Mouse (Mus musculus): Measurements from ENCODE around the gene Gm44790.

The Gm44790 gene

DNA sequence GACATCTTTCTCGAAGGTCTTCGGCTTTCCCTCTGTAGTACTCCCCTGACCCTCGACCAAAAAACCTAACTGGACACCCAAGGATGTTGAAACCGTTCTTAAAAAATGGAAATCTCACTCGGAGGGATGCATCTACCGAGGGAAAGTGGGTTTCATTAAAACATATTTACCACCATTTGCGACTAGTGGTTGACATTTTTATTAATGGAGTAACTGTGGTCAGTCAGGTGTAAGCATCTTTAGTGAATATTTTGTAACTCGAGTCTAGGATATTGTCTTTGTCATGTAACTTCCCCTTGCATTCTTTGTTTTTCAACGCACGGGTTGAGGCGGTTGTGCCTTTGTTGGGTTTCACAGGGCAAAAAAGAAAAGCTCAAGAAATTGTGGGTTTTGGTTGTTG, 21.5 kb upstream of the Gm44790 start:
- no peak for DNase-seq

DNA sequence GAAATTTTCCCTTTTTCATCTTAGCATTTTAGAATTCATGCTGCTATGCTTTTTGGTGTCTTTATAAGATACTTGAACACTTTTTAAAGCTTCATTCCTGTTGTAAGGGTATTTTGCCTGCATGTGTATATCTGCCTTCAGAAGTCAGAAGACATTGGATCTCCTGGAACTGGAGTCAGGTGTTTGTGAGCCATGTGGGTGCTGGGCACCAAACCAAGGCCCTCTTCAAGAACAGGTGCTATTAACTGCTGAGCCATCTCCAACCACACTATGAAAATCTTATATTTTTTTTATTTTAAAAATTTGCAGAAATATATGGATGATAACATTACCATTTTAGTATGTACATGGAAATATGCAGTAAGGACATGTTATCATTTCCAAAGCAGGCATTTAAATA, 20.2 kb upstream of the Gm44790 start:
- DNase-seq = no peak

DNA sequence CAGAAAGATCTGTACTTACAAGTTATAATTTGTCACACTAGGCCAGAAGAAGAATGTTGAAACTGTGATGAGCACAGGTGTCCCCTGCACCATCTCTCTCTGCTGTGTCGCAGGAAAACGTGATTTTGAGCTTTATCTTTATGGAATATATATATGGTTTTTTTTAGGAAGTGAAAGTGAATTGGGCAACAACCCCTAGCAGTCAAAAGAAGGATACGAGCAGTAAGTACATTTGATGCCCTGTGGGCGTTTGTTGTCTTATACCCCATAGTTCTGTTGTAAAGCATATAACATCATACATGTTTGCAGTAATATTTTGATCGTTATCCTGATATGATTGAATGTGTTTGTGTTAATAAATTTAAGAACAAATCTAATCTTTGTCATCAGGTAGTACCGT, 7.7 kb upstream of the Gm44790 start:
- no peak for DNase-seq

DNA sequence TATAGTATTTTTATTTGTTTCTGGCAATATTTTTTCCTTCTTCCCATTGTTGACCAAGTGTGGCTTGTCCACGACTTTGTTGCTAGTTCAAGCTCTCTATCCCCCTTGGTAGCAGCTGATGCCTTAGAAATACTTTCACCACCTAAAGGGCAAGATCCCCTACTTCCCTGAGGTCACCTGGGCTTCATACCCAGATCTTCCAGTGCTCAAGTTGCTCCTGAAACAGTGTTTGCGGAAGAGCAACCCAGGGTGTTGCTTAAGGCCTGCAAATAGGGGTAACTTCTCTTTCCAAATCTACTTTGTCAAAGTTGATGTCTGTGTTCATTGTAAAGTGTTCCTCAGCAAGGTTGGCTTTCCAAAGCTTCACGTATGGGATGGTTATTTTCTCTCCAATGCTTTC, 7.2 kb upstream of the Gm44790 start:
- no peak for DNase-seq

DNA sequence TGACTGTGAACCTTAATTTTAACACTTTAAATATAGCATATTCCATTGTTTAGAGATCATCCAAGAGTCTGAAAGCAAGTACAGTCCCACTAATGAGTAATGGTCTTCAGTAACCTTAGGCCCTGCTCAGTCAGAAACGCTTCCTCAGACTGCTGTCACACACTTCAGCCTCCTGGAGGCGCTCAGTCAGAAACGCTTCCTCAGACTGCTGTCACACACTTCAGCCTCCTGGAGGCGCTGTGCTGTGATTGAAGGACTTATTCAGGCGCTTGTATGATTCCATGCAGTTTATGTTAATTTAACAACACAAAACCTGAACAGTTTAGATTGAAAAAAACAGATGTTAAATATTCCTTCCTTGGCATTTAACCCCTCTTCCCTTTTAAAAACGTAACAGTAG, 6.0 kb upstream of the Gm44790 start:
- DNase-seq = no peak

DNA sequence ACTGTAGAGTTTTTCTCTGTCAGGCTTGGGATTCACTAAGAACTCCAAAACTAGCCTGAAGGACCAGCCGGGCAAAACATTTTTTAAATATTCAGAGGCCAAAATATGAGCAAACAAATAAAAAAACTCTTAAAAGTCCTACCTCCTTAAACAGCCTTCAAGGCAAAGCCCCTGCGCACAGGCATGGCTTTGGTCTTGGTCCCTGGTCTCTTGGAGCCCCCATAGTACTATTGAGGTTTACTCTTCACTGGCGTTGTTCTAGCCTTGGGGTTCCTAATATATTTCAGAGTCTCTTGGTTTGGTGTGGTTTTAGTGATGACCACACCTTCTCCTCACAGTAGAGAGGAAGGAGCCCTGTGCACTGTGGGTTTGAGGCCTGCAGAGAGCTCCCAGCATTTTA, 5.1 kb downstream of the Gm44790 start:
- no peak for DNase-seq

DNA sequence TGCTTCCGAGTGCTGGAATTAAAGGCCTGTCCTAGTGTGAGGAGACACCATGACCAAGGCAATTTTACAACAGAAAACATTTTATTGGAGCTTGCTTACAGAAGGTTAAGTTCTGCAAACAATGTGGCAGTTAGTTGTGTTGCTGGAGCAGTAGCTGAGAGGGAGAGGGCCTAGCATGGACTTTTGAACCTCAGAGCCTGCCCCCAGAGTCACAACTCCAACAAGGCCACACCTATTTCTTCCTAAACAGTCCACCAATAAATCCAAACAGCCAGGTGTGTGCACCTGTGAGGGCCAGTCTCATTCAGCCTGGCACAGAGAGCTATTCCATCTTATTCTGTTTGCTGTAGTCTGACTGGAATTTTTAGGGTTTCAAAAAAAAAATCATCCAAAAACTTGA, 7.2 kb downstream of the Gm44790 start:
- no peak for DNase-seq

DNA sequence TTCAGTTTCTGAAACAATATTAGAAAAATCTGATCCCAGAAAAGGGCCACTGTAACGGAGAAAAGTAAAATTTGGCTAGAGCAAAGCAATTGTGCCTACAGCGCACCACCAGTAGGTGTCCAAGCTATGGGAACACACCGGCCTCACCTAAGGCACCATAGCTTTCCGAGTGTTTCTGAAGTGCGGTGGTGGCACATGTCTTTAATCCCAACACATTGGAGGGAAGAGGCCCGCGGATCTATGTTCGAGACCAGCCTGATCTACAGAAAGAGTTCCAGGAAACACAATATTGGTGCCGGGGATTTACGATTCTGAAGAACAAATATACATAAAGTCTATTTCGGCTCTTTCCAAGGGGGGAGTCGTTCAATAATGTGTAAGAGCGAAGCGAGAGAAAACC, 11.3 kb downstream of the Gm44790 start:
- DNase-seq = no peak

DNA sequence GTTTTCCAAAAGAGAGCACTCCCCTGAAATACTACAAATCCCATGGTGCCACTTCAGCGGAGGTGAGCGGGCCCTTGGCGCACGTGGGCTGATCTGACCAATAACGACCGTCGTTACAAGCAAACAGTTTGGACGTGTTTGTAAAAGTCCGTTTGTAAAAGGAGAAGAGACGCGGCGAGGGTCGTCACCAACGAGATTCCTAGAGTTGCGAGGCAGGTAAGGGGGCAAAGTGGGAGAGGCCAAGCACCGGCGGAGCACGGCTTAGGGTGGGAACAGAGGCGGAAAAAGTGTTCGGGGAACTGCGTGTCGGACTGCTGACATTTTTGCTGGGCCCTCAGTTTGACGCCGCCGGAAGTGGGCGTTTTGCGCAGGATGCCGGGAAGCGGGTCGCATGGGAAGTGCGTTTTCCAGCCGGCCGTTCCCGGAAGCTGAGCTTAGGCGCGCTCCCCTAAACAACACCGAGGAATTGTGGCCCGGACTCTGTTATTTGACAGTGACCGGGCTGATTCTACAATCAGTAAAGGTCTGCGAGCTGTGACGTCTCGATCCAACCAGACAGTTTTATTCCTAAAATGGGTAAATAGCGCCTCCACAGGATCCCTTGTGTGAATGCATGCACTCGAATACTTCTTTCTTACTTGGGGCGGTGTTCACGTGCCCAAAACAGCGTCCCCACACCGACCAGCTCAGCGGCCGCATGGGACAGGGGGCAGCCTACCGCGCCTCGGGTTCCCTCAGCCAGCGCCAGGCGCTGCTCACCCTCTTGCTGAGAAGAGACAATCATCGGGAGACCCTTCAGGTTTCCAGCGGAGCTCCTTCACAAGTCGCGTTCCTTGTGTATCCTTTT, 12.0 kb downstream of the Gm44790 start, which contains the start of gene C87436:
Gene C87436, plus strand, starts transcription at position 103 of the 847 bp plus-strand sequence.
- peak; percentile 99 for DNase-seq

DNA sequence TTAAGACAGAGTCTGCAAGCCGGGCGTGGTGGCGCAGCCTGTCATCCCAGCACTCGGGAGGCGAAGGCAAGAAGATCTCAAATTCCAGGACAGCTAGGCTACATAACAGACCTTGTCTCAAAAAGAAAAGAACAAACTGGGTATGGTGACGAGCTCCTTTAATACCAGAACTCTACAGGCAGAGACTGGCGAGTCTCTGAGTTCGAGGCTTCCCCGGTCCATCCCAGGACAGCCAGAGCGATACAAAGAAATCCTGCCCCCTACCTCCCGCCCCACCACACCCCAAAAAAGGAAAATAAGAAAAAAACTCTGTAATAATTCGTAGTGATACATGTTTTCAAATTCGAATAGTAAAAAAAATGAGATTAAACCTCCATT, 12.7 kb downstream of the Gm44790 start:
- no peak for DNase-seq

DNA sequence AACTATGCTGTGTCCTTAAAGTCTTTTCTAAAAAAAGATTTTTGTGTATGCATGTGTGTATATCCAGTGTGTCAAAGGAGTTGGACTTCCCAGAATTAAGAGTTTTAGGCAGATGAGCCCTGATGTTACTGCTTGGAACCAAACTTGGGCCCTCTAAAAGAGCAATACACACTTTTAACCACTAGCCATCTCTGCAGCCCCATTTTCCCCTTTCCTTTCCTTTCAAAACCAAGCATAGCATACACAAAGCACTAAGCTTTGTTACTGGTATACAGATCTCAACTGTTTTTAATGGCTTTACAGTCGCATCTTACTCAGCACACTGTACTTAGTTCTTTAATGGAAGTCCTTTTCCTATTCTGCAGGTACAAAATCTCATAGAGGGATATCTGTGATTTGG, 13.1 kb downstream of the Gm44790 start:
- no peak for DNase-seq

DNA sequence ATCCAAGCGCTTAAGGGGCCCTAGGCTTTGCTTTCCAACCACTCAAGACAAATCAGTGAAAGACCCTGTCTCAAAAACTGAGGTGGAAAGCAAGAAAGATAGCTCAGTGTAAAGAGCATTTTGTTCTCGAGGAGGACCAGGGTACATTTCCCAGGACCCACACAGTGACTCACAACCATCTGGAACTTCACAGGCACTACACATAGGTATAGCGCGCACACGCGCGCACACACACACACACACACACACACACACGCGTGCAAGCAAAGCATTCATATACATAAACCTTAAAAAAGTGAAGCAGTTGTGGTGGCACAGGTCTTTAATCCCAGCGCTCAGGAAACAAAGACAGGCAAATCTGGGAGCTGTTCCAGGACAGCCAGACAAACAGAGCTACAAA, 15.1 kb downstream of the Gm44790 start:
- no peak for DNase-seq

DNA sequence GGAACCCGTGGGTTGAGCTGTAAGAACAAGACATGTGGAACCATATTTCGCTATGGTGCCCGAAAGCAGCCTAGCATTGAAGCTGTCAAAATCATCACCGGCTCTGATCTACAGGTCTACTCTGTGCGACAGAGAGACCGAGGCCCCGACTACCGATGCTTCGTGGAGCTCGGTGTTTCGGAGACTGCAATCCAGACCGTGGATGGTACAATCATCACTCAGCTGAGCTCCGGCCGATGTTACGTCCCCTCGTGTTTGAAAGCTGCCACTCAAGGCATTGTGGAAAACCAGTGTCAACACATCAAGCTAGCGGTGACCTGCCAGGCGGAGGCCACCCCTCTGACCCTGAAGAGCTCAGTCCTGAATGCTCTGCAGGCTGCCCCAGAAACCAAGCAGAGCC, 19.1 kb downstream of the Gm44790 start:
- DNase-seq = no peak

DNA sequence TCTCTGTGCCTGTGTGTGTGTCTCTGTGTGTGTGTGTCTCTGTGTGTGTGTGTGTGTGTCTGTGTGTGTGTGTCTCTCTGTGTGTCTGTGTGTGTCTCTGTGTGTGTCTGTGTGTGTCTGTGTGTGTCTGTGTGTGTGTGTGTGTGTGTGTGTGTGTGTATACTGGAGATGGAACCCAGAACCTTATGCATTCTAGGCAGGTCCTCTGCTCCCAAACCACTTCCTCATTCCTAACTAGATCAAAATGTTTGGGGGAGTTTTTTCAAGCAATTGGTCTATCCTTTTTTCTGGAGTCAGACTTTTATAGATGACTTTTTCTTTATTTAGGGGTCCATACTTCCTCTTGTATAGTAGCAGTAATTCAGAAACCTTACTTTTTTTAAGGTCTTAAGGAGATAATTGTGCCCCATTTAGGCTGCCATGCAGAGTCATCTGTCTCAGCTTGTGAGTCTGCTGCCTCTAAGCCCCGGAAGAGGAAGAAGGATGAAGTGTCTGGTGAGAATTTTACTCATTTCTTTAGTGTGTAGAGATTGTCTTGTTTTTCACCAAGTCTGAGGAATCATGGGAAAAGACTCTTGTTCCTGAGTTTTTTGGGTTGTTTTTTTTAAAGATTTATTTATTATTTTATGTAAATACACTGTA, 20.6 kb downstream of the Gm44790 start:
- no peak for DNase-seq

DNA sequence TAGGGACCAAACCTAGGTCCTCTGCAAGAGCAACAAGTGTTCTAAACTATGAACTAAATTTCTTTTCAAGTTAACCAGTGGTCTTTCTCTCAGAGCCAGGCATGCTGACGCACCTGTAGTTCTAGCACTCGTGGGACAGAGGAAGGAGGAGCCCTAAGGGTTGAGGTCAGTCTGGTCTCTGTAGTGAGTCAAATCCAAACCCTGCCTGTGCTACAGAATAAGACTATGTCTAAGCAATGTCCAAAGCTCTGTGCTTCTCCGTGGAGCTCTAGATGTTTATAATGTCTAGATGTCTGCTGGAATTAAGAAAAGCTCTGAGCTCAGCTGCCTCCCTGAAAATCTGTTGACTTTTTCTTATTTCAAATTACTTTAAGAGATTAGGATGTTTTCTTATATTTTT, 30.3 kb downstream of the Gm44790 start:
- DNase-seq = no peak

DNA sequence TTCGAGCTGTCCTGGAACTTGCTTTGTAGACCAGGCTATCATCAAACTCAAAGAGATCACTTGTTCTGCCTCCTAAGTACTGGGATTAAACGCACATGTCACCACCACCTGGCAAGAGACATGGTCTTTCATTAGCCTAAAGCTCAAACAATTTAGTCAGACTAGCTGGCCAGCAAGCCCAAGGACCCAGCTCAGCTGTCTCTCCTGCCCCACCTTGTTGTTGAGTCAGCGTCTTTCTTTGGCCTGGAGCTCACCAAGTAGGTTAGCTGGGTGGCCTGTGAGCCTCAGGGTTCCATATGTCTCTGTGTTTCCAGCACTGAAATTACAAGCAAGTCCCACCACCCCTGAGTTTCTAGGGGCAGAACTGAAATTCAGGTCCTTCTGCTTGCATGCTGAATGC, 36.6 kb downstream of the Gm44790 start:
- DNase-seq = no peak

DNA sequence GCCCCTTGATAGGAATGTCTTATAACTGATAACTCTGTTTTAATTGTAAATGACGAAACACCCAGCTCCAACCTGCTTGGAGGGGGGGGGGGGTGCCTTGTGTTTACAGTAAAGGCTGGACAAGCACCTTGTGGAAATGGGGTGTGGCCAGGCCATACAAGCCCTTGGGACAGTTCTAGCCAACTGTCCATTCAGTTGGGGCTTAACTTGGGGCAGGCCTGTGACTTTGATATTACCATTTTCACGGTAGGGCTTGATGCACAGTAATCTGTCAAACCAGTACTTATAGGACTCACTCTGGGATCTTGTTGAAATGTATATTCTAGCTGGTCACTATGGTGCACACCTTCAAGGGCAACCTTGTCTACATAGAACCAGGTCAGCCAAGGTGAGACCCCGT, 44.9 kb downstream of the Gm44790 start:
- DNase-seq = no peak

DNA sequence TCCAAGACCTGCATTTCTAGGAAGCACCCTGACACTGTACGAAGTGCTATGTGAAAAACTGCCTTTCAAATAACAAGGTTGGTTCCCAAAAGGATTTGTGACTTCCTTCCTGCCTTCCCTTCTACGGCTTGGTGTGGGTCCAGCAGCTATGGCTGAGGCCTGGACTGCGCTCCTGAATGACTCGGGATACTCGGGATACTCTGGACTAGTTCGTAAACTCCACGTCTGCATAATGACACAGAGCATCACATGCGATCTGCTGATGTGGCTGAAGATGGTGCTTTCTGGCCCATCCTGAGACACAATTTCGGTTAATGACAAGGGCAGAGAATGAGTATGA, 45.3 kb downstream of the Gm44790 start:
- DNase-seq = no peak

DNA sequence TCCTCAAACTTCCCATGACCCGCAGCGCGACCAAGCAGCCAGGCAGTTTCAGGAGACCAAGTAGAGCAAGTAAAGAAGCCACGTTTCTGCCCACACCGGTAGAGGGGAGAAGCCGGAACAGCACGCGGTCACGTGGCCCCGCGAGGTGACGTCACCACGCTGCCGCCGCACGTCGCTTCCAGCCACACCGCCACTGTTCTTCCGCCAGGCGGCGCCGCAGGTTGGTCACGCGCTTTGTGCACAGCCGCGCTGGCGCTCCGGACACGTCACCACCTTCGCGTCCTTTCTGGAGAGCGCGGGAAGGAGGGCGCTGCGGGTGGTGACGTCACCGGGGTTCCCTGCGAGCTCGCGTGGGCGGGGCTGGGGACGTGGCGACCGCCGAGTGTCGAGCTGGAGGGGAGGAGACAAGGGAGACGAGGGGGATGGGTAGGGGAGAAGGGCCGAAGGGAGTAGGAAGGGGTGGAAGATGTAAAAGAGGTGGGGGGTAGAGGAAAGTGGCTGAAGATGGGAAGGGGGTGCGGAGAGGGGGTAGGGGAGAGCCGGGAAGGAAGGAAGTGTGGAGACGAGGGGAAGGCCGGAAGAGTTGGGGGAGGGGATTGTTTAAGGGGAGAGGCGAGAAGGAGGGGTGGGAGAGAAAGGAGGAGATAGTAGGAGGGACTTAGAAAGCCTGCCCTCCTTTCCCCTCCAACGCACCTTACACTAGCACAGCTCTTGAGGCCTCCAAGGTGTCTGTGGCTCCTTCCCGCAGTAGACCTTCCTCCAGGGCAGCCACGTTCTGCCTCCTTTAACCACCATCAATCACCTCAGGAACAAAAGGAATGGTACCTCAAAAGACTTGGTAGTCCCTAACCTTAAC, 45.9 kb downstream of the Gm44790 start:
- DNase-seq = peak; percentile 99

DNA sequence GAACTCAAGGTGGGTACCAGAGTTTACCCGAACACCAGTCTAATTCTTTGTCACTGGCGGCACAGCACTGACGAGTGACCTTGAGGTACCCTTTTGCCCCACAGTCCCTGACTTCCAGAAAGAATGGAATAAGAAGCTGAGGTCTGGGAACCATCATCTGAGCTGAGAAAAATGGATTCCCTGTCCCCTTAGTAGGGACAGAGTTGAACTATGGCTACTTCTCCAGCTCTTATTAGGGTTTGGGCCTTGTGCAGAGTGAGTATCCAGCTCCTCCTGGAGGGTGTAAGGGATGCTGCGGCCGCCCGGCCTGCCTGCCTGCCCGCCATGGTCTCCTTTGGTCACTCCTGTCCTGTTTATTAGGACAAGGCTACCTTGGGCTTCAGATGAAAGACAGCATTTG, 46.6 kb downstream of the Gm44790 start:
- DNase-seq = no peak

DNA sequence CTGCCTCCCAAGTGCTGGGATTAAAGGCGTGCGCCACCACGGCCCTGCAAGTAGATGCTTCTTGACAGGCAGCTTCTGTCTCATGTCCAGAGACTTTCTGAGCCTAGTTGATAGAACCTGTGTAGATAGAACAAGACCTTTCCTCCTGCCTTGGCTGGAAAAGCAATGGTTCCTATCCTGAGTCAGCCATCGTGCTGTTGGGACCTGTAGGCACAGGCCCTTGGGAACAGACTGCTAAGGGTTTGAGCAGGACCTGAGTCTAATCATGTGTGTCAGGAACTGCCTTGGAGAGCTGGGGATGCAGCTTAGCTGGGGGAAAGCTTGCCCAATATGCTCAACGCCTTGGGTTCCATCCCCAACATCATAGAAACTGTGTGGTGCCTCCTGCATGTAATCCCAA, 47.6 kb downstream of the Gm44790 start:
- DNase-seq = no peak

DNA sequence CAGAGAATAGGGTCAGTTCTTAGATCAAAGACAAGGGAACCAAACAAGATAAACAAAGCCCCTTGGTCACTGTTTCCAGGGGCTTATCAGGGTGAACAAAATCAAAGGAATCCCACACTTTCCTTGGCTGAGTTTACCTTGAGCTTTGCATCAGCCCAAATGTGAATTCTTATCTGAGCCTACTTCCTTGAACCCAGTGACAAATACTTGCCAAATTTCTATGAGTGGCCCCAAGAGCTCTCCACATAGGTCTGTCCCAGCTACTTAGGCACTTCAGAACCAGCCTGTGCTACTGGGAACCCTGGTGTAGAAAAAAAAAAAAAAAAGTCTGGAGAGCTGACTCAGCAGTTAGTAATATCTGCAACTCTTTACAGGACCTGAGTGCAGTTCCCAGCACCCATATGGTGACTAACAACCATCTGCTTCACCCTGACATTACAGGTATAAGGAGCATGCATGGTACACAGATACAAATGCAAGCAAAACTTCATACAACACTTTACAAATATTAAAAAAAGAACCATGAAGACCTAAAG, 48.3 kb downstream of the Gm44790 start:
- DNase-seq = no peak

DNA sequence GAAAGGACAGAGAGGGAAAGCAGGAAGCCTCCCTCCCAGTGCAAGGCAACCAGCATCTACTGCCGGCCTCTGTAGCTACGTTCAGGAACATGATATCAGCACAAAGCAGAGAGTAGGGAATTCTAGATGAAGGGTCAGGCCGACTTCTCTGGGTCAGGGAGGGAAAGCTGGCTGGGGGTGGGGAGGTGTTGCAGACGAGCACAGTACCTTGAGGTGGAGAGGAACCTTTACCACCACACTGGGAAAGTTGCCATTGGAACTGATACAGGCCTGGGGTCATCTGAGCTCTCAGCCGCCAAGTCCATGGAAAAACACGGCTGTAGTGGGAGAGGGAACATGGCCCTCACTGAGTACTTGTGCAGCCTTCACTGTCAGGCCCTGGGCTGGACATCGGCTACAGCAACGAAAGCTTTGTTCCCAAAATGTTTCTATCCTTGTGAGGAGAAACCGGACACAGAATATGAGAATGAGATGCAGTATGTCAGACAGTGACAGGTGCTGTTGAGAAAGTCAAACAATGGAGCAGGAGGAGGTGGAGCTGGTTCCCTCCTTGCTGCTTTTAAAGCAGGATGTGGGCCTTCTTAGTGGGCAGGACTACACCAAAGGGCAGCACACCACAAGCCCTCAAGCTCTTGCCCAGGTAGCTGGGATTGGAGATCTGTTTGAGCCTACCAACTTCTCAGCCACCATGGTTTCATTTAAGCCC, 49.2 kb downstream of the Gm44790 start:
- DNase-seq = no peak

Measured in kidney, adult 18-20 months (tissue).